Mouse (Mus musculus): ENCODE data around the gene Mtfr1l.

GRCm38 (mm10) chr4:134506713-134507112 lies 28.5 kb downstream of the Mtfr1l start:
- TF ChIP-seq CTCF (IDR thresholded peaks at IDR 0.05; ENCODE audit: extremely low read depth, insufficient read depth, insufficient read length, insufficient replicate concordance) (no peak), POLR2A (IDR thresholded peaks at IDR 0.05; ENCODE audit: low read depth, low read length) (no peak)
